Mouse (Mus musculus): ENCODE data around the gene Nkapl. TPM values are rescaled to one million over a fixed set of nuclear protein-coding genes. Genes with fewer than 3 reads are reported as not detected.

Gene Nkapl
- polyA plus RNA-seq (2012; ENCODE audit: low replicate concordance), result 0.65 and 1.1 TPM in 2 replicates

DNA sequence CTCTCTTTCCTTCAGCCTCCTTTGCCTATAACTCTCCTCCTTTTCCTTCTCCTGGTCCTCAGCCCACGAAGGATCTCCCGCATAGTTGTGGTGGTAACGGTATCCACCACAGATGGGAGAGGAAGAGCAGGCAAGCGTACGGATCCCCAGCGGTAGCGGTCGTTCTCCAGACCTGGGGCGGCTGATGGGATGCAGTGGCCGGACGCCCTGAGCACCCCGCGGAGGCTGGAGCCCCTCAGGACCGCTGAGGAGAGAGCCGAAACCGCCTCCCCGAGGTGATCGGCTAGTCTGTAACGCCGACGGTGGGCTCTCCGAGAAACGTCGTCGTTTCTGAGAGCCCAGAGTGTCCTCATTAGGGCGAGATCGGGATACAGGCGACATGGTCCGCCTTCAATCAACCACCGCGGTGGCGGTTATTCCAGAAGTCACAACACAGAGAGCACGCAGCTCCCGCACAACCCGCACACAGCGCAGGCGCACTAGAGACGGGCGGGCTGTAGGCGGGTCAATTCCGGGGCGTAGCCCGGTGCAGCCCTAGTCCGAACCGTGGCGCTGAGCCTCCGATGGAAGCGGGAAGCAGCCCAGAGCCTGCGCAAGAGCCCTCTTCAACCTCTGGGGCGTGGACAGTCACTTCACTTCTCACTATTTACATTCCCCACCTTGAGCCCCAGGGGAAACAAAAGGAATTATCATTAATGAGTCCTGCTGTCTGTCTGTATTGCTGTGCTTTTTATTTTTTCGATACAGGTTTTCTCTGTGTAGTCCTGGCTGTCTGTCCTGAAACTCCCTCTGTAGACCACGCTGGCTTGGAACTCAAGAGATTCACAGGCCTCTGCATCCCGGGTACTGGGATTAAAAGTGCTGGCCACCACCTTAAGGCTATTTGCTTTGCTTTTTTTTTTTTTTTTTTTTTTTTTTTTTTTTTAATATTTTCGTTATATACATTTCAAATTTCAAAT is at the start of gene Nkapl:
Gene Nkapl (minus strand): TSS at position 449 of the 959 bp plus-strand sequence.

DNA sequence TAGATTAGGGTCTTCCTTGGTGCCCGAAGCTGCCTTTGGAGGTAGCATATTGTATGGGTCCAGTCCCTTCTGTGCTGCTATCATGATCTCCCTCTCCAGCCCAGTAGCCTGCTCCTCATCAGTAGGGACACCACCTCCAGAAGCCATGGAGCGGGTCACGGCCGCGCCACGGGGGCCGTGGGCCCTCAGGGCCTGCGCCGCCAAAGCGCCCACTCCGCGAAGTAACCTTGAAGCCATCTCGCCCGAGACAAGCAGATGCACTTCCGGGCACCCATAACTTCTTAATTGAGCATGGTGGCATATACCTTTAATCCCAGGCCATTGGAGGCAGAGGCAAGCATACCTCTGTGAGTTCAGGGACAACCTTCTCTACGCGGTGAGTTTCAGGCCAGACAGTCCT is 32.9 kb upstream of the Nkapl start, which contains the start of gene Gm11273:
Gene Gm11273 (minus strand): TSS at position 237 of the 400 bp plus-strand sequence.

DNA sequence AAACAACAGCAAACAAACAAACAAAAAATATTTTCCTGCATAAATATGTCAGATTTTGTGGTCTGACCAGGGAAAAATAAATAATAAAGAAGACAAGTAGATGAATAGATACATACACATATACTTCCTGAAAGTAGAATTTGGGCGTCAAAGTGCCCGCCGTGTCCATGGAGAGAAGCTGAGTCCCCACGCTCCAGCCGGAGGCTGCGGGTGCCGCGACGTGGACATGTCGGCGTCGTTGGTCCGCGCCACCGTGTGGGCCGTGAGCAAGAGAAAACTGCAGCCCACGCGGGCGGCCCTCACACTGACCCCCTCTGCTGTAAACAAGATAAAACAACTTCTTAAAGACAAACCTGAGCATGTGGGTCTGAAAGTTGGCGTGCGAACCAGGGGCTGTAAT is 26.8 kb upstream of the Nkapl start, which contains the start of gene AK157302:
Gene AK157302 (plus strand): TSS at position 144 of the 400 bp plus-strand sequence.

DNA sequence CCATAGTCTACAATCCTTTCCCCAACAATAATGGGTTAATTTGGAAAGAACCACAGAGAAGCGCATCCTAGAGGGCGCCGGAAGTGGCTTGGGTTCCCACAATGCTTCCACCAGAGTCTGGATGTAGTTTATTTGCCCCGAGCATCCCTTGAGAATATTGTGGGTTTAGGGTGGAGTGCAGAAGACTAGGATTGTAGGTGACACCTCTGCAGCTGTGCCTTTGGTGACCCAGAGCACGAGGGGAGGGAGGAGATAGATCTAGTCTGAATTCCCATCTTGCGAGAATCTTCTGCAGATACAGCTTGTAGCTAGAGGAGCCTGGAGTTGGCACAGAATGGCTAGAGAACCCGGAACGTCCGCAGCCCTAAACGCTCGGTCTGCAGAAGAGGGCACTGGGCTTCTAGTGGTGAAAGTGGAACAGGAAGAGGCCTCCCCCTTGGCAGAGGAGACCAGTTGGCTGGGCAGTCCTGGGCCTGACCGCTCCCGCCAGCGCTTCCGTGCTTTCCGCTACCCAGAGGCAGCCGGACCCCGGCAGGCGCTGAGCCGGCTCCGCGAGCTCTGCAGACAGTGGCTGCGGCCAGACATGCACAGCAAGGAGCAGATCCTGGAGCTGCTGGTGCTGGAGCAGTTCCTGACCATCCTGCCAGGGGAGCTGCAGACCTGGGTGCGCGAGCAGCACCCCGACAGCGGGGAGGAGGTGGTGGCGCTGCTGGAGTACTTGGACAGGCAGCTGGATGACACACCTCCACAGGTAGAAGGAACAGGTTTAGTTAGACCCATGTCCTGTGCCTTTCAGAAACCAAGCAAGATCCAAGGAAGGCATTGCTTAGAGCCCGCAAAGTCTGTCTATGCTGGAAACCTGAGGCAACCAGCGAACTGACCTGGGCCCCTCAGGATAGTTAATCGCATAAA is 10.7 kb upstream of the Nkapl start, which contains the start of the genes Zkscan4 and Gm10065:
Gene Zkscan4 (plus strand): TSS at position 149 of the 912 bp plus-strand sequence.
Gene Gm10065 (minus strand): TSS at position 683 of the 912 bp plus-strand sequence.

DNA sequence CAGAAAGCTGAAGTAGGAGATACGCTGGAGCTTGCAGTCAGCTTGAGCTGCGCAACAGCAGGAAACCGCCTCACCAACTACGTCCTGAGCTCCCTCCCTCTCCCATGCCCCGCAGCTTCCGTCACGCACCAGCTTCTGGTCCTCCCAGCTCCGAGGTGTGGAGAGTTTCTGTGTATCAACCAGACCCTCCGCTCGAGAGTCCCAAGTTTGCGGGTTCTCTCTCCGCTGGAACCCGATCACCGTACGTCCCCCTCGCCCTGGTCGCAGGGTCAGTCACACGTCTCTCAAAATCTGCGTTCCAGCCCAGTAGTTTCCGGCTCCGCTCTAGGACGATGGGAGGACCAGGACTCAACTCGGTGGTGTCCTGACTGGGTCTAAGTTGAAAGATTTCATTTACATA is 14.9 kb downstream of the Nkapl start, which contains the start of gene Zscan26:
Gene Zscan26 (minus strand): TSS at position 282 of the 400 bp plus-strand sequence.

DNA sequence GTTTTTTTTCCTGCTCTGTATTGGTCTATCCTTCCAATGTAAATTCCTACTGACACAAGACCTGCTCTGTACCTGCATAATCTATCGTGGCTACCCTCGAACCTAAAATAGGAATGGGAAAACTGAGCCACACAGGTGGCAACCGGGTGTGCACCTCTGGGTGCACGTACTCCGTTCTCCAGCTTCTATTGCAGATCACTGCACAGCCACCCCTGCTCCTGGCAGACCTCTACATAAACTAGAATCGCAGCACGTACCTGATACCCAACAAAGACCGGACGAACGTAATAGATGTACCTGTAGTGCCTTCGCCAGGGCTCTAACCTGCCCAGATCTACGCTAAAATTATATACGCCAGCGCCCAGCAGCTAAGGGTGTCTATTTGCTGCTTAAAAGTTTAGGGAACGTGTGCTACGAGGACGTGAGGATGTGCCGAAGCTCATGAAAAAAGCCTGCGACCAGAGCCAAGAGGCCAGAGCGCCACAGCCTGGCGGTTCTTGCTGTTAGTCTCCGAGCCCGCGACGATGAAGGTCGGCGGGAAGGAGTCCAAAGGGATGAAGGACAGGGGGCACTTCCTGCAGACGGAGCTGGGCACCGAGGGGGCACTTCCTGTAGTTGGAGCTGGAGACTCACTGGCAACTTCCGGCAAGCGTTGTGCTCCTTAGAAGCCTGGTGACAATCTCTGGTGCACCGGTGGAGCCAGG is 27.7 kb downstream of the Nkapl start, which contains the start of gene Pgbd1:
Gene Pgbd1 (minus strand): TSS at position 556 of the 704 bp plus-strand sequence.

Other genes with a start within 250 kb of the Nkapl start
- not detected in 2 replicates for gene Gpx5, start 175.8 kb downstream of the Nkapl start, polyA plus RNA-seq (2012; ENCODE audit: low replicate concordance)
- not detected in 2 replicates for gene Gpx6, start 156.4 kb downstream of the Nkapl start, polyA plus RNA-seq (2012; ENCODE audit: low replicate concordance)
- gene Olfr1367, start 121.6 kb downstream of the Nkapl start, polyA plus RNA-seq (2012; ENCODE audit: low replicate concordance), result not detected in 2 replicates
- gene Zscan12, start 105.7 kb downstream of the Nkapl start, polyA plus RNA-seq (2012; ENCODE audit: low replicate concordance), result 0.94 and 0.97 TPM in 2 replicates
- gene Zkscan3, start 65.8 kb downstream of the Nkapl start, polyA plus RNA-seq (2012; ENCODE audit: low replicate concordance), result 6.9 and 8.3 TPM in 2 replicates
- gene Pgbd1, start 27.5 kb downstream of the Nkapl start, polyA plus RNA-seq (2012; ENCODE audit: low replicate concordance), result 0.19 TPM in 1 of 2 replicates, not detected in the other
- 7.6 and 8.1 TPM in 2 replicates for gene Zscan26, start 14.8 kb downstream of the Nkapl start, polyA plus RNA-seq (2012; ENCODE audit: low replicate concordance)
- gene Zkscan4, start 10.4 kb upstream of the Nkapl start, polyA plus RNA-seq (2012; ENCODE audit: low replicate concordance), result 0.07 TPM in 1 of 2 replicates, not detected in the other
- not detected in 2 replicates for gene Gm10065, start 10.9 kb upstream of the Nkapl start, polyA plus RNA-seq (2012; ENCODE audit: low replicate concordance)
- gene AK157302, start 26.7 kb upstream of the Nkapl start, polyA plus RNA-seq (2012; ENCODE audit: low replicate concordance), result 0.21 and 0.27 TPM in 2 replicates
- 5.8 and 7.5 TPM in 2 replicates for gene Gm11273, start 32.9 kb upstream of the Nkapl start, polyA plus RNA-seq (2012; ENCODE audit: low replicate concordance)
- 3.4 and 5.8 TPM in 2 replicates for gene Zkscan8, start 62.6 kb upstream of the Nkapl start, polyA plus RNA-seq (2012; ENCODE audit: low replicate concordance)
- not detected in 2 replicates for gene Olfr1366, start 74.3 kb upstream of the Nkapl start, polyA plus RNA-seq (2012; ENCODE audit: low replicate concordance)
- gene Olfr1535, start 91.4 kb upstream of the Nkapl start, polyA plus RNA-seq (2012; ENCODE audit: low replicate concordance), result not detected in 2 replicates
- not detected in 2 replicates for gene Olfr1364, start 113.2 kb upstream of the Nkapl start, polyA plus RNA-seq (2012; ENCODE audit: low replicate concordance)
- not detected in 2 replicates for gene Olfr1362, start 145.5 kb upstream of the Nkapl start, polyA plus RNA-seq (2012; ENCODE audit: low replicate concordance)
- not detected in 2 replicates for gene Olfr11, start 174.0 kb upstream of the Nkapl start, polyA plus RNA-seq (2012; ENCODE audit: low replicate concordance)
- gene Olfr1361, start 194.9 kb upstream of the Nkapl start, polyA plus RNA-seq (2012; ENCODE audit: low replicate concordance), result not detected in 2 replicates
- not detected in 2 replicates for gene Olfr1360, start 208.9 kb upstream of the Nkapl start, polyA plus RNA-seq (2012; ENCODE audit: low replicate concordance)
- gene Olfr1359, start 229.6 kb upstream of the Nkapl start, polyA plus RNA-seq (2012; ENCODE audit: low replicate concordance), result not detected in 2 replicates
- gene Hist1h2bl, start 247.6 kb upstream of the Nkapl start, polyA plus RNA-seq (2012; ENCODE audit: low replicate concordance), result 2.0 TPM in 1 of 2 replicates, not detected in the other
- gene Hist1h2ai, start 247.9 kb upstream of the Nkapl start, polyA plus RNA-seq (2012; ENCODE audit: low replicate concordance), result 11.2 and 13.3 TPM in 2 replicates
- gene Hist1h3h, start 249.2 kb upstream of the Nkapl start, polyA plus RNA-seq (2012; ENCODE audit: low replicate concordance), result 20.5 and 29.9 TPM in 2 replicates